Mouse (Mus musculus): Measurements from ENCODE around the gene Prss35.

DNA sequence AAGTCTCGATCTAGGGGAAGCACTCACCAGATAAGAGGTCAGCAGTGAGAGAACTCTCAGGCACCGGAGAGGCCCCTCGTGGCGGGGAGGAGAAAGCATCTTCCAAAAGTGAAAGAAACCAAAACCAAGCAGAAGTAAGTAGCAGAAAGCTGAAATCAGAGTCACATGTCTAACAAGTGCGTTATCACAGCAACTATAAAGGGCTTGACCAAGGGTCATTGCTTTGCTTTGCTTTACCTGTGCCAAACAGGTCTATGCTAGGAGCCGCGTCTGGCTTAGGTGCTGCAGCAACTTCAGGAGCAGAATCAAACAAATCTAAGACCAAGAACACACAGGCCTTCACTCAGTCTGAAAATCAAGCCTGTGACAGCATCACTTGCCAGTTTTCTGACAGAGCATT, 48.5 kb downstream of the Prss35 start:
- TF ChIP-seq CTCF (IDR thresholded peaks at IDR 0.05; ENCODE audit: low read depth) = no peak
- no peak for TF ChIP-seq EP300 (IDR thresholded peaks at IDR 0.05; ENCODE audit: low read depth)

All from liver, embryonic 14.5 days (tissue).